Mouse (Mus musculus) frontal cortex, adult (tissue): Measurements from ENCODE around the gene Zfp993.
"Not testable (repeated sequence)": the region's sequence is repeated elsewhere in the genome, so short reads cannot be mapped to it uniquely, and the experiment has no call there.

Experiments used
- ATAC-seq: cut with Nextera tagmentation; 2 replicates; pipeline ENCODE4 v1.9.2; 2017; ENCODE audit warnings: mild to moderate bottlenecking, moderate library complexity, mixed read lengths; ENCODE audit not compliant: low TSS enrichment

Zfp993 gene

GRCm38 (mm10) chr4:146610774-146611400 lies at the start of gene Zfp993:
Gene Zfp993 (plus strand): TSS chr4:146610961.
- ATAC-seq = not testable (repeated sequence)

DNA sequence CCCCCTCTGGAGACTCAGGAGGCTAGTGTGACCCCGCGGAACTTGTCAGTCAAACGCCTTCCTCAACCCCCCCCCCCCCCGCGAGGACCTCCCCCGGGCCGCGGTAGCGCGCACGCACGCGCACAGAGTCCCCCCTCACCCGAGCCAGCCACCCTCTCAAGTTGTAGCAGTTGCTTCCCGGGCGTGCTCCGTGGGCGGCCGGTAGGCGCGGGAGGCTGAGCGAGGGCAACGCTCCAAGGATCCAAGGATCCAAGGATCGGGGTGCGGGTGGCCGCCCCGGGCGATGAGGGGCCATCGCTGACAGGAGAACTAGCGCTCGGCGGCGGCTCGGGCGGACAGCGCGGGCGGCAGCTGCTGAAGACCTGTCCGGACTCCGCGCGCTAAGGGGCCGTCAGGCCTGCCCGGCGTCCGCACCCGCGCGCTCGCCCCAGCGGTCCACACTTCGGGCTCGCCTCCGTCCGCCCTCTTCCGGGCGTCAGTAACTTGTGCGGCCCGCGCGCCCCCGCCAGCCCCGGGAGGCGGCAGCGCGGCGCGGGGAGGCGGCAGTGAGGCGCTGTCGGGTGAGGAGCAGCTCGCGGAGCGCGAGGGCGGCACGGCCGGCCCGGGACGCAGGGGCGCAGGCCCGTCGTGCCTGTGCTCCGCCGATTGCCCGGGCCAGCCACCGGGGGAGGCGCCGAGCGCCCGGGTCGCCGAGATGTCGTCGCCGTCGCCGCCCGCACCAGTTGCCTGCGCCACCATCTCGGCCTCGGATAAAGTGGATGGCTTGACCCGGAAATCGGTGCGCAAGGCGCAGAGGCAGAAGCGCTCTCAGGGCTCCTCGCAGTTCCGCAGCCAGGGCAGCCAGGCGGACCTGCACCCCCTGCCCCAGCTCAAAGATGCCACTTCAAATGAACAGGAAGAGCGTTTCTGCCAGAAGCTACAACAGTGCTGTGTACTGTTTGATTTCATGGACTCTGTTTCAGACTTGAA lies 30.6 kb upstream of the Zfp993 start:
- ATAC-seq = not testable (repeated sequence)

DNA sequence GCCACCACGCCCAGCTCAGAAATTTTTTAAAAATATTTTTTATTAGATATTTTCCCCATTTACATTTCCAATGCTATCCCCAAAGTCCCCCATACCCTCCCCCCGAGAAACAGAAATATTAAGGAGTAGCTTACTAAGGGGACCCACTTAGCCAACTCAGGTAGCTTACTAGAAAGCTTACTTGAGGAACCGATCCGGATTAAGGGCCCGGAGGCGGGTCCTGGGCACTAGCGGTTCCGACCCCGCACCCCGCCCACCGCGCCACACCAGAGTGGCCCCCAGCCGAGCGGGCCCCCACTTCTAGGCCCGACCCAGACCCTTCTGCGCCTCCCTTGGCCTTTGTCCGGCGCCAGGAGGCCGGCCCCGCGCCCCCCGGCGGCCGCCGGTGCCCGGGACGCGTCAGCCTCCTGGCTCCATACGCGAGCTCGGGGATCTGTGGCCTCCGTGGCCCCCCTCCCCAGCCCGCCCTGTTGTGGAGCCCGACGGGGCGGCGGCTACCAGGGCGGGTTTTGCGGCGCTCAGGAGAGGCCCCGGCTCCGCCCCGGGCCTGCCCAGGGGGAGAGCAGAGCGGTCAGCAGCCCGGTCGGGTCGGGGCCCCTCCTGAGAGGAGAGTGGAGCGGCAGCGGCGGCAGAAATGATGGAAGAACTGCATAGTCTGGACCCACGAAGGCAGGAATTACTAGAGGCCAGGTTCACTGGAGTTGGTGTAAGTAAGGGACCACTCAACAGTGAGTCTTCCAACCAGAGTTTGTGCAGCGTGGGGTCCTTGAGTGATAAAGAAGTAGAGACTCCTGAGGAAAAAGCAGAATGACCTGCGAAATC lies 7.0 kb upstream of the Zfp993 start:
- not testable (repeated sequence) for ATAC-seq

DNA sequence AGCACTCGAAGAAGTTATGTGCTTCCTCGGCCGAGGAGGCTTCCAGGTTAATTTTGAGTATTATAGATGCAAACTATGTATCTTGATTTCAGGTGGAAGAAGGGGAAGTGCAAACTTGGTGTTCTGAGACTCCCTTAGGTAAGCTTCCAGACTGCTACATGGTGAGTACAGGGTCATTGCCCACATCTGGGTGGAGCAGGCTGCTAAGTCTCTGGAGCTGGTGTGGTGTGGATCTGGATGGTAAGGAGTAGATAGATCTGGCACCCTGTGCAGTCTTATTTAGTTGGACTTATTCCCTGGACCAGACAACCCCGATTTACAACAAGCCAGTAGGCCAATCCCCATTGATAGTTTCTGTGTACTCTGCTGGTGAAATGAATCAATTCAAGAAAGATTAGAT lies 33.6 kb downstream of the Zfp993 start:
- not testable (repeated sequence) for ATAC-seq

DNA sequence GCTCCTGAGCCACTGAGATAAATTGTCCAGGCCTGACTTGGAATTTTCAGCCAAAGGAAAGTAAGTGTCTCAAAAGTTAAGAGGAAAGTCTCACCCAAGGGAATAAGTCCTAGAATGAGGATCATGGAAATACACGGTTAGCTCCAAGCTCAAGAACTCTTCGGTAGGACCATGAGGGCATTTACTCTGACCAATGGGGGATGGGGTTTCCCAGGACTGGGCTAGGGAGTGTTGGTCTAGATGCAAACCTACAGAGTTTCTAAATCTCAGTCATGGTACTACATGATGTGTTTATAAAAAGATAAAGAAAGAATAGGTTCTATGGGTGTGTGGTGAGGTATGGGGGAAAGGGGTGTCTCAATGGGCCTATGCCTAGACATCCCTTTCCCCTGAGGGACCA lies 38.9 kb downstream of the Zfp993 start:
- ATAC-seq = not testable (repeated sequence)

DNA sequence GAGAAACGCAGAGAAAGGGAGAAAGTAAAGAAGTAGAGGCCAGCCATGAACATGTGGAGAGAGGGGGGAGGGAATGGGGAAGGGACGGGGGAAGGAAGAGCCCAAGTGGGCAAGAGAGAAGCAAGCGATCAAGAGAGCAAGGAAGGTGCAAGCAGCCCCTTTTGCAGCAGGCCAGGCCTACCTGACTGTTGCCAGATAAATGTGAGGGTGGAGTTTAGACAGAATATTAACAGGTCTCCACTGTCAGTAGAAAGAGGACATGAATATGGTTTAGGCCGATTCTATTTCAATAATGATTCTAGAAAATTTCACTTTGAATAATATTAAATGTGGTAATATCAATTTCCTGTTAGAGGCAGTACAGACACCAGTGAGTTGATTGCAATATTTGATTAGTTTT lies 39.4 kb downstream of the Zfp993 start:
- not testable (repeated sequence) for ATAC-seq

GRCm38 (mm10) chr4:146650639-146651038 lies 39.9 kb downstream of the Zfp993 start:
- not testable (repeated sequence) for ATAC-seq
